ENCODE assay signal across 9 mouse cellular contexts in genomic region chr5:24350531-24351250, GRCm38 (mm10). TPM values are rescaled to one million over a fixed set of nuclear protein-coding genes. Genes with fewer than 3 reads are reported as not detected.
DNase-seq lines count a peak whose midpoint lies in the region; ATAC-seq and TF ChIP-seq lines count a peak whose summit lies in the region.
"Had no signal": no experiment of that assay in that cellular context is flagged by ENCODE, and none has a peak within 500 bp of the region (broad histone marks: within the 10 kb centered on the region; RNA-seq: fewer than 3 reads in every experiment).

No protein-coding gene starts in this region.

- H3K79me3 ChIP-seq in C2C12 (ENCODE audit: low read depth) = no peaks in the 10 kb centered on the region

- DNase-seq in cerebellum, adult 11-12 months = peak; percentile 64
- no peak for DNase-seq in liver, embryonic 13.5 days
- DNase-seq in gastrocnemius, postnatal 36 days = no peak
- no peak for DNase-seq in urinary bladder, postnatal 10 days (ENCODE audit: low spot score)

- intact Hi-C loops in gastrocnemius, postnatal 36 days (cut with DNase I) = no loop called here

- no peak overlapping the region for H3K27ac ChIP-seq in forebrain, embryonic 16.5 days (ENCODE audit: low read length)
- H3K27ac ChIP-seq in liver, embryonic 13.5 days = no peak overlapping the region

- TF ChIP-seq CTCF in C2C12 (IDR thresholded peaks at IDR 0.05; ENCODE audit: control insufficient read depth, insufficient read depth, insufficient read length) = no peak

- ATAC-seq in cerebellum, adult (ENCODE audit: insufficient number of reproducible peaks, low FRiP score, low TSS enrichment) = no peak
- no peak for ATAC-seq in forebrain, embryonic 16.5 days
- ATAC-seq in liver, embryonic 13.5 days (ENCODE audit: low read depth) = no peak
- ATAC-seq in CD4-positive, CD25-positive, alpha-beta regulatory T cell, adult 4 months = no peak

- no peaks in the 10 kb centered on the region for H3K36me3 ChIP-seq in C2C12 (ENCODE audit: control insufficient read depth, insufficient read depth)
- no peaks in the 10 kb centered on the region for H3K36me3 ChIP-seq in forebrain, embryonic 16.5 days (ENCODE audit: control insufficient read depth, insufficient read depth)
- H3K36me3 ChIP-seq in liver, embryonic 13.5 days = no peaks in the 10 kb centered on the region

- no peak overlapping the region for H3ac ChIP-seq in C2C12 (ENCODE audit: control insufficient read depth, insufficient read length, low read depth)

- peaks cover 36% of the 10 kb centered on the region for H3K4me1 ChIP-seq in forebrain, embryonic 16.5 days (replicated peaks; ENCODE audit: control insufficient read depth, insufficient read depth, low read length)
- H3K4me1 ChIP-seq in liver, embryonic 13.5 days (replicated peaks) = peaks cover 47% of the 10 kb centered on the region

- peak overlapping the region; percentile 80 for H3K9ac ChIP-seq in forebrain, embryonic 16.5 days (replicated peaks; ENCODE audit: low read depth, low read length)
- H3K9ac ChIP-seq in liver, embryonic 13.5 days = peak overlapping the region; percentile 51; the same call in 1 of the 2 replicates

- H3K4me3 ChIP-seq in C2C12 (ENCODE audit: insufficient read depth, poor library complexity, severe bottlenecking) = peak overlapping the region; percentile 25
- peak overlapping the region; percentile 68 for H3K4me3 ChIP-seq in forebrain, embryonic 16.5 days (replicated peaks; ENCODE audit: low read length)
- H3K4me3 ChIP-seq in liver, embryonic 13.5 days (replicated peaks) = peak overlapping the region; percentile 62

- H3K4me2 ChIP-seq in forebrain, embryonic 16.5 days (ENCODE audit: low read length) = peak overlapping the region; percentile 87
- H3K4me2 ChIP-seq in liver, embryonic 13.5 days = peak overlapping the region; percentile 73

- no peaks in the 10 kb centered on the region for H3K79me2 ChIP-seq in C2C12 (ENCODE audit: control insufficient read depth, insufficient read depth)

- 41% methylated on average over 12 of the region's 15 CpGs for WGBS in forebrain, embryonic 16.5 days
- 42% methylated on average over 15 of the region's 15 CpGs for WGBS in liver, embryonic 13.5 days (ENCODE audit: insufficient replicate concordance)

- H3K9me3 ChIP-seq in forebrain, embryonic 16.5 days (ENCODE audit: control insufficient read depth, low read length) = no peaks in the 10 kb centered on the region
- no peaks in the 10 kb centered on the region for H3K9me3 ChIP-seq in liver, embryonic 13.5 days (replicated peaks)

- H3K27me3 ChIP-seq in C2C12 (ENCODE audit: control insufficient read depth, insufficient read depth, insufficient read length) = peaks cover 3% of the 10 kb centered on the region
- H3K27me3 ChIP-seq in forebrain, embryonic 16.5 days (replicated peaks; ENCODE audit: control insufficient read depth, insufficient read depth, low read length) = 0 out of 2 replicates have a peak, but pooled peaks cover 2% of the 10 kb centered on the region
- H3K27me3 ChIP-seq in liver, embryonic 13.5 days = peaks cover 90% of the 10 kb centered on the region

TF ChIP-seq in C2C12, 6 proteins besides CTCF, POLR2A, EP300 and RAD21:
- TF ChIP-seq FOSL1 (IDR thresholded peaks at IDR 0.05; ENCODE audit: insufficient read depth, low read length, poor library complexity, severe bottlenecking) (no peak), CEBPB (IDR thresholded peaks at IDR 0.05; ENCODE audit: low read depth) (no peak), MAX (IDR thresholded peaks at IDR 0.05) (no peak), MYOD1 (IDR thresholded peaks at IDR 0.05; ENCODE audit: control insufficient read depth, insufficient read length, low read depth) (no peak), USF1 (IDR thresholded peaks at IDR 0.05; ENCODE audit: low read depth) (no peak), MYOG (IDR thresholded peaks at IDR 0.05; ENCODE audit: control insufficient read depth, extremely low read depth, insufficient read length) (no peak)

RNA-seq across cellular contexts. Expression of gene Kcnh2, which starts 0.7 kb away (rescaled TPM):
- polyA plus RNA-seq in C2C12 (2012; fragmentation: generic; extraction: Trizol) = 3.1 TPM
- 4.7 and 6.2 TPM in 2 replicates for polyA plus RNA-seq in forebrain, embryonic 16.5 days (2015; fragmentation: Nextera tagmentation; extraction: Ambion mirVana)
- 0.20 and 0.22 TPM in 2 replicates for polyA plus RNA-seq in liver, embryonic 13.5 days (2015; fragmentation: Nextera tagmentation; extraction: Ambion mirVana)
- 1 to 10 TPM in 1 of 2 experiments, under 1 TPM in 1; 0.30 to 1.2 TPM for polyA plus RNA-seq in CD4-positive, CD25-positive, alpha-beta regulatory T cell, adult 4 months (2017; shearing (Covaris generic))
- total RNA-seq in gastrocnemius, postnatal 36 days (2021) = 1 to 10 TPM; 2.2 to 2.6 TPM

RNA-seq across cellular contexts. Expression of gene Nos3, which starts 13.9 kb away (rescaled TPM):
- polyA plus RNA-seq in C2C12 (2012; fragmentation: generic; extraction: Trizol) = 0.13 TPM
- polyA plus RNA-seq in forebrain, embryonic 16.5 days (2015; fragmentation: Nextera tagmentation; extraction: Ambion mirVana) = 7.5 and 9.9 TPM in 2 replicates
- 2.5 and 2.7 TPM in 2 replicates for polyA plus RNA-seq in liver, embryonic 13.5 days (2015; fragmentation: Nextera tagmentation; extraction: Ambion mirVana)
- under 1 TPM; 0.08 to 0.14 TPM for polyA plus RNA-seq in CD4-positive, CD25-positive, alpha-beta regulatory T cell, adult 4 months (2017; shearing (Covaris generic))
- 1 to 10 TPM; 4.9 to 5.4 TPM for total RNA-seq in gastrocnemius, postnatal 36 days (2021)
- total RNA-seq: neutrophil, adult 5-6 weeks had no signal

RNA-seq across cellular contexts. Expression of gene Atg9b, which starts 41.3 kb away (rescaled TPM):
- 0.48 TPM for polyA plus RNA-seq in C2C12 (2012; fragmentation: generic; extraction: Trizol)
- 1.8 and 1.9 TPM in 2 replicates for polyA plus RNA-seq in forebrain, embryonic 16.5 days (2015; fragmentation: Nextera tagmentation; extraction: Ambion mirVana)
- polyA plus RNA-seq in liver, embryonic 13.5 days (2015; fragmentation: Nextera tagmentation; extraction: Ambion mirVana) = 0.56 and 0.60 TPM in 2 replicates
- polyA plus RNA-seq in CD4-positive, CD25-positive, alpha-beta regulatory T cell, adult 4 months (2017; shearing (Covaris generic)) = 1 to 10 TPM; 2.2 to 3.2 TPM
- not detected for total RNA-seq in gastrocnemius, postnatal 36 days (2021)
- total RNA-seq: neutrophil, adult 5-6 weeks had no signal

RNA-seq across cellular contexts. Expression of gene Abcb8, which starts 42.8 kb away (rescaled TPM):
- 25.1 TPM for polyA plus RNA-seq in C2C12 (2012; fragmentation: generic; extraction: Trizol)
- 46.1 and 58.1 TPM in 2 replicates for polyA plus RNA-seq in forebrain, embryonic 16.5 days (2015; fragmentation: Nextera tagmentation; extraction: Ambion mirVana)
- polyA plus RNA-seq in liver, embryonic 13.5 days (2015; fragmentation: Nextera tagmentation; extraction: Ambion mirVana) = 30.2 and 30.5 TPM in 2 replicates
- 10 to 100 TPM; 16.1 to 44.6 TPM for polyA plus RNA-seq in CD4-positive, CD25-positive, alpha-beta regulatory T cell, adult 4 months (2017; shearing (Covaris generic))
- 10 to 100 TPM; 37.6 to 38.0 TPM for total RNA-seq in gastrocnemius, postnatal 36 days (2021)
